Mouse (Mus musculus): ENCODE data around the gene Wasf2. TPM values are rescaled to one million over a fixed set of nuclear protein-coding genes. Genes with fewer than 3 reads are reported as not detected.

Gene Wasf2
- polyA plus RNA-seq, 1 experiment, result 62.0 TPM

GRCm38 (mm10) chr4:133221701-133222100 lies 91.4 kb downstream of the Wasf2 start:
- TF ChIP-seq MYOG (IDR thresholded peaks at IDR 0.05; ENCODE audit: control insufficient read depth in 1 of 3, insufficient read depth in 1 of 3, insufficient read length in 2 of 3, low read depth in 2 of 3), result no peak
- TF ChIP-seq POLR2AphosphoS2 (IDR thresholded peaks at IDR 0.05; ENCODE audit: insufficient read length, low read depth), result no peak
- TF ChIP-seq REST (IDR thresholded peaks at IDR 0.05; ENCODE audit: insufficient read depth, insufficient read length), result no peak
- TF ChIP-seq SRF (IDR thresholded peaks at IDR 0.05; ENCODE audit: control insufficient read depth, insufficient read length, low read depth), result no peak
- TF ChIP-seq TCF12 (IDR thresholded peaks at IDR 0.05; ENCODE audit: insufficient read depth, poor library complexity, severe bottlenecking), result no peak
- TF ChIP-seq E2F4 (IDR thresholded peaks at IDR 0.05; ENCODE audit: insufficient read depth), result no peak
- no peak for TF ChIP-seq POLR2A (IDR thresholded peaks at IDR 0.05; ENCODE audit: insufficient read length, low read depth)
- TF ChIP-seq CEBPB (IDR thresholded peaks at IDR 0.05; ENCODE audit: insufficient read depth, poor library complexity, severe bottlenecking), result no peak
- no peak for TF ChIP-seq USF1 (IDR thresholded peaks at IDR 0.05; ENCODE audit: low read depth)
- H3K4me2 ChIP-seq (ENCODE audit: low read depth), result no peak overlapping the region
- H3K36me3 ChIP-seq (ENCODE audit: control insufficient read depth, insufficient read depth), result no peaks in the 10 kb centered on the region
- no peak overlapping the region for H3ac ChIP-seq (ENCODE audit: control insufficient read depth, insufficient read length)
- H3K79me2 ChIP-seq (ENCODE audit: control insufficient read depth, insufficient read depth), result no peaks in the 10 kb centered on the region
- no peak overlapping the region for H3K4me3 ChIP-seq
- H3K27me3 ChIP-seq (ENCODE audit: control insufficient read depth, insufficient read depth, insufficient read length), result peaks cover 39% of the 10 kb centered on the region

GRCm38 (mm10) chr4:133223875-133224274 lies 93.6 kb downstream of the Wasf2 start:
- Histone ChIP-seq H3K36me3 (ENCODE audit: control insufficient read depth, insufficient read depth) (no peaks in the 10 kb centered on the region), H3K79me2 (ENCODE audit: control insufficient read depth, insufficient read depth) (no peaks in the 10 kb centered on the region), H3ac (ENCODE audit: control insufficient read depth, insufficient read length) (no peak overlapping the region), H3K4me3 (no peak overlapping the region), H3K4me2 (ENCODE audit: low read depth) (no peak overlapping the region), H3K27me3 (ENCODE audit: control insufficient read depth, insufficient read depth, insufficient read length) (peaks cover 39% of the 10 kb centered on the region)
- TF ChIP-seq E2F4 (IDR thresholded peaks at IDR 0.05; ENCODE audit: insufficient read depth), result no peak
- TF ChIP-seq MYOG (IDR thresholded peaks at IDR 0.05; ENCODE audit: control insufficient read depth in 1 of 3, insufficient read depth in 1 of 3, insufficient read length in 2 of 3, low read depth in 2 of 3), result no peak
- no peak for TF ChIP-seq POLR2AphosphoS2 (IDR thresholded peaks at IDR 0.05; ENCODE audit: insufficient read length, low read depth)
- TF ChIP-seq MYOD1 (IDR thresholded peaks at IDR 0.05; ENCODE audit: control insufficient read depth in 1 of 3, insufficient read length in 2 of 3, low read depth in 2 of 3), result no peak
- TF ChIP-seq REST (IDR thresholded peaks at IDR 0.05; ENCODE audit: insufficient read depth, insufficient read length), result no peak
- TF ChIP-seq SRF (IDR thresholded peaks at IDR 0.05; ENCODE audit: control insufficient read depth, insufficient read length, low read depth), result no peak
- TF ChIP-seq USF1 (IDR thresholded peaks at IDR 0.05; ENCODE audit: low read depth), result no peak
- no peak for TF ChIP-seq TCF12 (IDR thresholded peaks at IDR 0.05; ENCODE audit: insufficient read depth, poor library complexity, severe bottlenecking)

GRCm38 (mm10) chr4:133226073-133226472 lies 95.8 kb downstream of the Wasf2 start:
- peaks cover 24% of the 10 kb centered on the region for H3K27me3 ChIP-seq (ENCODE audit: control insufficient read depth, insufficient read depth, insufficient read length)
- TF ChIP-seq MYOD1 (IDR thresholded peaks at IDR 0.05; ENCODE audit: control insufficient read depth in 1 of 3, insufficient read length in 2 of 3, low read depth in 2 of 3), result no peak
- TF ChIP-seq MAX (IDR thresholded peaks at IDR 0.05; ENCODE audit: low read depth), result no peak
- no peak for TF ChIP-seq POLR2A (IDR thresholded peaks at IDR 0.05; ENCODE audit: insufficient read length, low read depth)
- TF ChIP-seq MYOG (IDR thresholded peaks at IDR 0.05; ENCODE audit: control insufficient read depth in 1 of 3, insufficient read depth in 1 of 3, insufficient read length in 2 of 3, low read depth in 2 of 3), result no peak
- TF ChIP-seq POLR2AphosphoS2 (IDR thresholded peaks at IDR 0.05; ENCODE audit: insufficient read length, low read depth), result no peak
- no peak for TF ChIP-seq REST (IDR thresholded peaks at IDR 0.05; ENCODE audit: insufficient read depth, insufficient read length)
- TF ChIP-seq CEBPB (IDR thresholded peaks at IDR 0.05; ENCODE audit: insufficient read depth, poor library complexity, severe bottlenecking), result no peak
- no peak for TF ChIP-seq TCF3 (IDR thresholded peaks at IDR 0.05; ENCODE audit: insufficient read length, low read depth)
- no peak for TF ChIP-seq TCF12 (IDR thresholded peaks at IDR 0.05; ENCODE audit: insufficient read depth, poor library complexity, severe bottlenecking)
- TF ChIP-seq USF1 (IDR thresholded peaks at IDR 0.05; ENCODE audit: low read depth), result no peak
- H3K36me3 ChIP-seq (ENCODE audit: control insufficient read depth, insufficient read depth), result no peaks in the 10 kb centered on the region

GRCm38 (mm10) chr4:133227636-133228035 lies 97.3 kb downstream of the Wasf2 start:
- Histone ChIP-seq H3K36me3 (ENCODE audit: control insufficient read depth, insufficient read depth) (no peaks in the 10 kb centered on the region), H3K4me2 (ENCODE audit: low read depth) (no peak overlapping the region), H3K79me2 (ENCODE audit: control insufficient read depth, insufficient read depth) (no peaks in the 10 kb centered on the region), H3ac (ENCODE audit: control insufficient read depth, insufficient read length) (no peak overlapping the region), H3K4me3 (no peak overlapping the region), H3K27me3 (ENCODE audit: control insufficient read depth, insufficient read depth, insufficient read length) (peaks cover 8% of the 10 kb centered on the region)
- TF ChIP-seq POLR2AphosphoS2 (IDR thresholded peaks at IDR 0.05; ENCODE audit: insufficient read length, low read depth), result no peak
- TF ChIP-seq MYOG (IDR thresholded peaks at IDR 0.05; ENCODE audit: control insufficient read depth in 1 of 3, insufficient read depth in 1 of 3, insufficient read length in 2 of 3, low read depth in 2 of 3), result no peak
- TF ChIP-seq E2F4 (IDR thresholded peaks at IDR 0.05; ENCODE audit: insufficient read depth), result no peak
- TF ChIP-seq TCF12 (IDR thresholded peaks at IDR 0.05; ENCODE audit: insufficient read depth, poor library complexity, severe bottlenecking), result no peak
- no peak for TF ChIP-seq CEBPB (IDR thresholded peaks at IDR 0.05; ENCODE audit: insufficient read depth, poor library complexity, severe bottlenecking)
- TF ChIP-seq MAX (IDR thresholded peaks at IDR 0.05; ENCODE audit: low read depth), result no peak
- no peak for TF ChIP-seq POLR2A (IDR thresholded peaks at IDR 0.05; ENCODE audit: insufficient read length, low read depth)
- TF ChIP-seq MYOD1 (IDR thresholded peaks at IDR 0.05; ENCODE audit: control insufficient read depth in 1 of 3, insufficient read length in 2 of 3, low read depth in 2 of 3), result no peak
- TF ChIP-seq SRF (IDR thresholded peaks at IDR 0.05; ENCODE audit: control insufficient read depth, insufficient read length, low read depth), result no peak
- TF ChIP-seq TCF3 (IDR thresholded peaks at IDR 0.05; ENCODE audit: insufficient read length, low read depth), result no peak
- no peak for TF ChIP-seq REST (IDR thresholded peaks at IDR 0.05; ENCODE audit: insufficient read depth, insufficient read length)
- TF ChIP-seq USF1 (IDR thresholded peaks at IDR 0.05; ENCODE audit: low read depth), result no peak

More at GRCm38 (mm10) chr4:133226073-133226472, 95.8 kb downstream of the Wasf2 start:
- Histone ChIP-seq H3K4me2 (ENCODE audit: low read depth) (no peak overlapping the region), H3K4me3 (no peak overlapping the region), H3ac (ENCODE audit: control insufficient read depth, insufficient read length) (no peak overlapping the region), H3K79me2 (ENCODE audit: control insufficient read depth, insufficient read depth) (no peaks in the 10 kb centered on the region)

GRCm38 (mm10) chr4:133229582-133229981 lies 99.3 kb downstream of the Wasf2 start:
- Histone ChIP-seq H3K4me3 (no peak overlapping the region), H3K79me2 (ENCODE audit: control insufficient read depth, insufficient read depth) (no peaks in the 10 kb centered on the region)
- TF ChIP-seq TCF3 (IDR thresholded peaks at IDR 0.05; ENCODE audit: insufficient read length, low read depth) (no peak), REST (IDR thresholded peaks at IDR 0.05; ENCODE audit: insufficient read depth, insufficient read length) (no peak), POLR2A (IDR thresholded peaks at IDR 0.05; ENCODE audit: insufficient read length, low read depth) (no peak), MYOG (IDR thresholded peaks at IDR 0.05; ENCODE audit: control insufficient read depth in 1 of 3, insufficient read depth in 1 of 3, insufficient read length in 2 of 3, low read depth in 2 of 3) (no peak), E2F4 (IDR thresholded peaks at IDR 0.05; ENCODE audit: insufficient read depth) (no peak), CEBPB (IDR thresholded peaks at IDR 0.05; ENCODE audit: insufficient read depth, poor library complexity, severe bottlenecking) (no peak), POLR2AphosphoS2 (IDR thresholded peaks at IDR 0.05; ENCODE audit: insufficient read length, low read depth) (no peak), USF1 (IDR thresholded peaks at IDR 0.05; ENCODE audit: low read depth) (no peak), SRF (IDR thresholded peaks at IDR 0.05; ENCODE audit: control insufficient read depth, insufficient read length, low read depth) (no peak), MYOD1 (IDR thresholded peaks at IDR 0.05; ENCODE audit: control insufficient read depth in 1 of 3, insufficient read length in 2 of 3, low read depth in 2 of 3) (no peak), TCF12 (IDR thresholded peaks at IDR 0.05; ENCODE audit: insufficient read depth, poor library complexity, severe bottlenecking) (no peak), MAX (IDR thresholded peaks at IDR 0.05; ENCODE audit: low read depth) (no peak)

More at GRCm38 (mm10) chr4:133229582-133229981, 99.3 kb downstream of the Wasf2 start:
- H3K36me3 ChIP-seq (ENCODE audit: control insufficient read depth, insufficient read depth), result no peaks in the 10 kb centered on the region
- no peak overlapping the region for H3ac ChIP-seq (ENCODE audit: control insufficient read depth, insufficient read length)
- H3K27me3 ChIP-seq (ENCODE audit: control insufficient read depth, insufficient read depth, insufficient read length), result no peaks in the 10 kb centered on the region
- H3K4me2 ChIP-seq (ENCODE audit: low read depth), result no peak overlapping the region

Measured in myocyte (in vitro differentiated cells).